Mouse (Mus musculus): ENCODE measurements at regions not wholly inside any gene's neighbourhood (a gene's known extent, or its start where the extent isn't known, plus 50 kb on each side); places are given as distances from the start of the nearest gene placed in this dataset. TPM values are rescaled to one million over a fixed set of nuclear protein-coding genes. Genes with fewer than 3 reads are reported as not detected.

GRCm38 (mm10) chr7:139741246-139741903, 57.8 kb upstream of the Cfap46 start:
- intact Hi-C loops (cut with DNase I) = loop anchor here (5.0 kb wide), 1 partner anchor 39 kb away; no protein-coding TSS in a partner anchor
- DNase-seq (ENCODE audit: low spot score in 2 of 2) = peak; percentile 40 to 44

DNA sequence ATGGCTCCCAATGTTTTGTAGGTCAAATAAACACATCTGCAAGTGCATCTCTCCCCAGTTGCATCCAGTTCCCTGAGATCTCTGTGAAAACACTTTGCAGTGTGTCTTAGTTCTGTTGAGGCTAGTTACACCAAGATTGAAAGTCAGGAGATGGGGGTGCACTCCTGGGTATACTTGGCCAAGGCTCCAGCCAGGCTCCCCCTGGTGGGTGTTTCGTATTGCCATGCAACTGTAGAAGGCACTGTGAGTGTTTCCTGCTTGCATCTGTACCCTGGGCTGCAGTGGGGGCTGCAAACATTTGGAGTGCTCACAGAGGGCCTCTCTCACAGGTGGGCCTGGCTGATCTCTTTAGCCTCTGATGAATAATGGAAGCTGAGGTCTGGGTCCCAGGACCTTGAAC, 63.2 kb upstream of the Cfap46 start:
- DNase-seq (ENCODE audit: low spot score in 2 of 2) = peak in 1 of 2 experiments; percentile 24
- intact Hi-C loops (cut with DNase I) = loop anchor here (5.0 kb wide), 1 partner anchor 95 kb away; no protein-coding TSS in a partner anchor

DNA sequence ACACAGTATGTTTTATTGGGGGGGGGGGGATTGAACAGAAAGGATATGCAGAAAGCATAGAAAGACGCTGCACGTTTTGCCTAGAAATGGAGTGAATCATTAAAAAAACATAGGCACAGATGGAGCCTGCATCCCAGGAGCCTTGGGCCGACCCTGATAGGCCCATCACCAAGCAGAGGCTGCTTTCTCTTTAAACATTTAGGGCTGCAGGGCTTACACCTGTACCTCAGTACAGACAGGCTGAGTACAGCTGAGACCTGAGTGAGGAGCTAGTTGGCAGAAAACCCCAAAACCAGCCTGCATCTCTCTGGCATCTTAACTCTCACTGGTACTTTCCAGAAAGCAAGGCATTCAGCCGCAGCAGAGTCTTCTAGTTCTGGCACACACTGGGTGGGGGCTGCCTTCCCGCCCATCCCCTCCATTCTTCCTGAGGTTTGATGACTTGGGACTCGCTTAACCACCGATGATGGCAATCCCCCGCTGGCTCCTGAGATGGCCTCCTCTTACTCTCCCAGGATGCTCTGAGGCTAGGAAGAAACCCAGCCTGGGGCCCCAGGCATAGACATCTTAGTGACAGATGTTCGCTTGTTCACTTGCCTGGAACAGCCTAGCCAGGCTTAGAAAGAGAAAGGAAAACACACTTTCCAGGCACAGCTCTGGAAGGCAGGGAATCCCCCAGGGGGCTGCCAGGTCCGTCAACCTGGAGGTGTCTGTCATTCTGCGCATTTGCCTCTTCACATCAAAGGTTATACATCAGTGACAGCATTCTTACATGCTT, 63.9 kb upstream of the Cfap46 start:
- intact Hi-C loops (cut with DNase I) = loop anchor here (5.0 kb wide), 1 partner anchor 95 kb away; no protein-coding TSS in a partner anchor

GRCm38 (mm10) chr7:139755004-139755403, 71.4 kb upstream of the Cfap46 start:
- intact Hi-C loops (cut with DNase I) = no loop called here
- peak in 1 of 2 experiments; percentile 14 for DNase-seq (ENCODE audit: low spot score in 2 of 2)

More for the DNA sequence above, 63.9 kb upstream of the Cfap46 start:
- no peak for DNase-seq (ENCODE audit: low spot score in 2 of 2)

DNA sequence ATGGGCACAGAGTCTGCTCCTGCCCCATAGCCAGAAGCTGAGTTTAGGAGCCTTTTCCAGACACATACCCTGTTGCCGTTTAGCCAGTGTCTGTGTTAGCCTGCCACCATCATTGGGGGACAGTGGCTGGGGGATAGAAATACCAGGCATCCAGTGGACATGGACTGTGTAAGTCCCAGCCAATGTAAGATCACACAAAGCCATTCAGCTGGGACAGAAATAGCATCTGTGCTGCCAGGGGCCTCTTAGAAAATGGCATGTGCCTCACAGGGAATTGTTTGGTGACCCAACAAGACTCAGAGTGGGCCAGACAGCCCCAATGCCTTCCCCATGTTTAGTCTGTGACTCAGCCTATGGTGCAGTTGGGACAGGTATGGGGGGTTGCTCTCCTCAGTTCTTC, 71.5 kb upstream of the Adgra1 start:
- DNase-seq (ENCODE audit: low spot score in 2 of 2) = no peak
- intact Hi-C loops (cut with DNase I) = no loop called here

DNA sequence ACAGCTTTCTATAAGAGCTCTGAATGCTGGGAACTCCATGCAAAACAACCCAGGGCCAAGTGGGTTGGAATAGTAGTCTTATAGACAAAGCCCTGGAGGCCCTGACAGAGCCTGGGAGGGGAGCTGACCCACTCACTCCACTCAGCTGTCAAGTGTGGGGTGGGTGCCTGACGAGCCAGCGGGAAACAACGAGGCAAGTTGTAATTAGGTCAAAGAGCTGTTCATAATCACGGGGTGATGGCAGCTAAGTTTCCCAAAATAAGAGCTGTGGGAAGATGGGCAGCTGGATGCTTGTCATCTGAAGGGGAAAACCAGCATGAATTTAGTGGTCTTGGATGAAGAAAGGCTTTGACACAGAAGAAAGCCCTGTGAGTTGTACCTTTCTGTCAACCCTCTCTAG, 70.7 kb upstream of the Adgra1 start:
- intact Hi-C loops (cut with DNase I) = no loop called here

GRCm38 (mm10) chr7:139766296-139766695, 67.7 kb upstream of the Adgra1 start:
- intact Hi-C loops (cut with DNase I) = no loop called here
- no peak for DNase-seq (ENCODE audit: low spot score in 2 of 2)

More for the DNA sequence above, 70.7 kb upstream of the Adgra1 start:
- DNase-seq (ENCODE audit: low spot score in 2 of 2) = no peak

- no peak for DNase-seq (ENCODE audit: low spot score in 2 of 2)
- intact Hi-C loops (cut with DNase I) = no loop called here
These were observed 64.8 kb upstream of the Adgra1 start for GRCm38 (mm10) chr7:139769167-139769566.

GRCm38 (mm10) chr7:139777243-139777642, 56.7 kb upstream of the Adgra1 start:
- intact Hi-C loops (cut with DNase I) = no loop called here
- DNase-seq (ENCODE audit: low spot score in 2 of 2) = no peak

DNA sequence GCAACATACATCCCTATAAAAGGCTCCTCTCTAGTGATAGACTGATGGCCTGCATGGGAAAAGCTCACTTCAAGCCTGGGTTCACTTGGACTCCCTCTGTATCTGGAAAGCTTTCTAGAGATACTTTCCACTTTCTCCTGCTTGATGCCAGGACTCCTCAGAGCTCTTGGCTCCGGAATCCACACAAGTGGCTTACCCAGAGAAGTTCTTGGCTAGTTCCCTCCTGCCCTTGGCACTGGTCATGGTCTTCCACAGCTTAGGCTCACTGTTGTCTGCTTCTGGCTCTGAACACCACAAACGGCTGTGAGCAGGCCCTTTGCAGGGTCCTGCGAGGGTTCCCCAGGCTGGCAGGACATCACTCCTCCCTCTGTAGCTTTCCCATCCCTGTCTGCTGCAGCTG, 54.1 kb upstream of the Adgra1 start:
- intact Hi-C loops (cut with DNase I) = no loop called here
- DNase-seq (ENCODE audit: low spot score in 2 of 2) = no peak

DNA sequence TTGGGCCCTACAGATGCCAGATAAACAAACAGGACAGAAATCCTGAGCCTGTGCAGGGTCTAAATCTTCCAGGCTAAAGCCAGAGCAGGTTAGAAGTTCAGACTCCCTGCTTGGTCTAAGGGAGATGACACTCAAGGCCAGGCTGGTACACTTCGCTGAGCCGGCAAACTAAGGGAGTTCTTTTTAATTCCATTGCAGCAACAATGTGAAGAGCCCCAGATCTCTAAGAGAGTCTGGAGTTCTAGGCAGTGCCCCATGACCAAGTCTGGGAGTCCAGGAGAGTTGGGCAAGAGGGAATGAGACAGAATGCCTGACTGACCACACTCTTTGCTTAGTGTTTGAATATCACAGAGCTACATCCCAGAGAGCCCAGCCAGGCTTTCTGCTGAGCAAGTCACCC, 52.5 kb upstream of the Adgra1 start:
- intact Hi-C loops (cut with DNase I) = no loop called here
- no peak for DNase-seq (ENCODE audit: low spot score in 2 of 2)

Small RNA genes in the stretch of these regions (microRNA-seq; reads per million reads assigned to microRNA genes)
- not detected for gene Mir6401
